Mouse (Mus musculus): ENCODE data around the gene Tspan10.

Tspan10 gene

DNA sequence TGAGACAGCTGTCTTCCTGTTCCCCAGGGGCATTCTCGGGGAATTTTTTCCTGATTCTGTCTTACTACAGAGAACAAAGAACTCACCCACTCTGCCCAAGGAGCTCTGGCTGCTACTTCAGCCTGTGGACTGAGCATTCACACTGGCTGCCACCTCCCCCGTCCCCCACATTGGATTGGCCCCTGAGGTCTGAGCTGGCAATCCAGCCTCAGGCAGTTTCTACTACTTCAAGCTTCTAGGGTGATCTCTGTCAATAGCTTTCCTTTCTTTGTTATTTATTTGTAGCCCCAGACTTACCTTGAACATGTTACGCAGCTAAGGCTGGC is 50.4 kb downstream of the Tspan10 start:
- no peak for DNase-seq (ENCODE audit: low read depth)

DNA sequence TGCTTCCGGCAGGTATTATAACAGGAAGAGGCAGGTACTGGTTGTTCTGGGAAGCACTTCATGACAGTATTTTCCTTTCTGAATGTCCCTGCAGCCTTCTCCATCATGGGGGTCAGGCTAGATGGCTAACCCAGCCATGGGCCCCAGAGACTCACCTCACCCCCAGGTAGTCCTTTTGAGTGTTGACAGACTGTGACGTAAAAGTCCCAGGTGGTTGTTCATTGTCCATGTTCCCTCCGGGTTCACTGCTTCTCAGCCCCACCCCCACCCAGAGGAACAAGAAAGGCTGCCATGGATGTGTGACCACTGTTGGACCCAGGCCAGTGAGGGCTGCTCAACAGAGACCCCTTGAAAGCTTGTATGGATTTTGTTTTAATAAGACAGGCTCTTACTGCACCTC is 50.9 kb downstream of the Tspan10 start:
- DNase-seq (ENCODE audit: low read depth): no peak

DNA sequence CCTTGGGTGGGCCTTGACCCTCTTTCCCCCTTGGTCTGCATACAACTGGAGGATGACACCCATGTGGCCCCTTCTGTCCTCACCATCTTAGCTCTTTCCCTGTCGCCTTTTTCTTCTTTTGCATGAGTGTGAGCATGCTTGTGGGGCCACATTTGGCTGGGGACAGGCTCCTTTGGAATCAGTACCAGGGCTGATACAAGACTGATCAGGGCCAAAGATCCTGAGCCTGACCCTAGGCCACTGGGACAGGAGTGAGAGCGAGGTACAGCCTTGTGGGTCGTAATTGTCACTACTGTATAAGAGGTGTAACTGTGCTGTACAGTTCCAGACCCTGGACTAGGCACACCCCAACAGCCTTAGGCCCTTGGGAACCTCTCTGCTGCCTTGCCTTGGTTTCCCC is 51.5 kb downstream of the Tspan10 start:
- no peak for DNase-seq (ENCODE audit: low read depth)
